ENCODE assay signal across 8 mouse cellular contexts in genomic region chr3:144719088-144719900, GRCm38 (mm10). TPM values are rescaled to one million over a fixed set of nuclear protein-coding genes. Genes with fewer than 3 reads are reported as not detected.
DNase-seq lines count a peak whose midpoint lies in the region; ATAC-seq lines count a peak whose summit lies in the region.

No protein-coding gene starts in this region.

- no peaks in the 10 kb centered on the region for H3K9me3 ChIP-seq in forebrain, embryonic 10.5 days
- no peaks in the 10 kb centered on the region for H3K9me3 ChIP-seq in heart, embryonic 16.5 days (replicated peaks; ENCODE audit: control insufficient read depth, low read length)
- no peaks in the 10 kb centered on the region for H3K9me3 ChIP-seq in liver, embryonic 13.5 days (replicated peaks)

- peak overlapping the region; percentile 73 for H3K4me2 ChIP-seq in heart, embryonic 16.5 days (ENCODE audit: low read depth, low read length)
- H3K4me2 ChIP-seq in liver, embryonic 13.5 days, result peak overlapping the region; percentile 88

- peaks cover 15% of the 10 kb centered on the region; the same call in 1 of the 2 replicates for H3K4me1 ChIP-seq in brown adipose tissue, adult 24 weeks (ENCODE audit: control insufficient read depth, insufficient read depth, insufficient read length, low read length)
- peaks cover 34% of the 10 kb centered on the region for H3K4me1 ChIP-seq in forebrain, embryonic 10.5 days
- peaks cover 36% of the 10 kb centered on the region for H3K4me1 ChIP-seq in heart, embryonic 16.5 days (ENCODE audit: control insufficient read depth, insufficient read depth, low read length)
- peaks cover 57% of the 10 kb centered on the region for H3K4me1 ChIP-seq in liver, embryonic 13.5 days (replicated peaks)

- H3K36me3 ChIP-seq in forebrain, embryonic 10.5 days (replicated peaks), result no peaks in the 10 kb centered on the region
- no peaks in the 10 kb centered on the region for H3K36me3 ChIP-seq in heart, embryonic 16.5 days (ENCODE audit: control insufficient read depth, insufficient read depth)
- H3K36me3 ChIP-seq in liver, embryonic 13.5 days, result no peaks in the 10 kb centered on the region
- H3K36me3 ChIP-seq in splenic B cell, adult 2 months (ENCODE audit: control insufficient read depth, insufficient read depth, low read length, poor library complexity, severe bottlenecking), result no peaks in the 10 kb centered on the region

- WGBS in forebrain, embryonic 10.5 days, result under 1% methylated on average over 55 of the region's 56 CpGs
- under 1% methylated on average over 47 of the region's 56 CpGs for WGBS in heart, embryonic 16.5 days
- WGBS in liver, embryonic 13.5 days (ENCODE audit: insufficient replicate concordance), result under 1% methylated on average over 55 of the region's 56 CpGs

- peak; percentile 63 for DNase-seq in forebrain, embryonic 10.5 days (ENCODE audit: extremely low spot score, low spot score)
- peak; percentile 57 to 82 for DNase-seq in kidney, postnatal 25 days
- DNase-seq in liver, embryonic 13.5 days, result peak; percentile 71
- DNase-seq in naive thymus-derived CD4-positive, alpha-beta T cell, adult 2 months (ENCODE audit: low read depth), result peak; percentile 77
- peak; percentile 80 for DNase-seq in splenic B cell, adult 2 months (ENCODE audit: low read depth, low spot score)

- H3K9ac ChIP-seq in heart, embryonic 16.5 days (ENCODE audit: low read length), result peak overlapping the region; percentile 94
- H3K9ac ChIP-seq in liver, embryonic 13.5 days, result peak overlapping the region; percentile 97

- peak; percentile 30 for ATAC-seq in CD4-positive, CD25-positive, alpha-beta regulatory T cell, adult 4 months
- ATAC-seq in heart, embryonic 16.5 days (replicated peaks; ENCODE audit: extremely low read depth, insufficient read depth, low FRiP score), result peak; percentile 49
- peak; percentile 72 for ATAC-seq in liver, embryonic 13.5 days (ENCODE audit: low read depth)

- peak overlapping the region; percentile 99 for H3K27ac ChIP-seq in brown adipose tissue, adult 24 weeks (replicated peaks; ENCODE audit: low read depth, low read length)
- H3K27ac ChIP-seq in forebrain, embryonic 10.5 days, result peak overlapping the region; percentile 96
- peak overlapping the region; percentile 99 for H3K27ac ChIP-seq in heart, embryonic 16.5 days (ENCODE audit: low read length)
- H3K27ac ChIP-seq in liver, embryonic 13.5 days, result peak overlapping the region; percentile 100

- peak overlapping the region; percentile 82 for H3K4me3 ChIP-seq in brown adipose tissue, adult 24 weeks (ENCODE audit: insufficient read depth, low read depth, low read length)
- H3K4me3 ChIP-seq in forebrain, embryonic 10.5 days, result peak overlapping the region; percentile 83
- H3K4me3 ChIP-seq in heart, embryonic 16.5 days (ENCODE audit: low read length), result peak overlapping the region; percentile 93
- H3K4me3 ChIP-seq in liver, embryonic 13.5 days (replicated peaks), result peak overlapping the region; percentile 98

- no peaks in the 10 kb centered on the region for H3K27me3 ChIP-seq in forebrain, embryonic 10.5 days (ENCODE audit: poor library complexity, severe bottlenecking)
- H3K27me3 ChIP-seq in heart, embryonic 16.5 days (ENCODE audit: control insufficient read depth, insufficient read depth, low read length), result no peaks in the 10 kb centered on the region
- H3K27me3 ChIP-seq in liver, embryonic 13.5 days, result no peaks in the 10 kb centered on the region
- no peaks in the 10 kb centered on the region for H3K27me3 ChIP-seq in splenic B cell, adult 2 months (ENCODE audit: control insufficient read depth, insufficient read depth, low read length, poor library complexity, severe bottlenecking)

RNA-seq across cellular contexts. Expression of gene Sh3glb1, which starts 0.8 kb away (rescaled TPM):
- 10 to 100 TPM; 43.3 to 59.8 TPM for polyA plus RNA-seq in CD4-positive, CD25-positive, alpha-beta regulatory T cell, adult 4 months (2017; shearing (Covaris generic))
- 539 and 866 TPM in 2 replicates for polyA plus RNA-seq in brown adipose tissue, adult 24 weeks (2012; ENCODE audit: insufficient read depth, insufficient read length, missing spikeins)
- 57.5 and 58.6 TPM in 2 replicates for polyA plus RNA-seq in forebrain, embryonic 10.5 days (2016; fragmentation: Nextera tagmentation; extraction: Ambion mirVana)
- polyA plus RNA-seq in heart, embryonic 16.5 days (2015; fragmentation: Nextera tagmentation; extraction: Ambion mirVana), result 144 and 148 TPM in 2 replicates
- polyA plus RNA-seq in liver, embryonic 13.5 days (2015; fragmentation: Nextera tagmentation; extraction: Ambion mirVana), result 88.0 and 103 TPM in 2 replicates

RNA-seq across cellular contexts. Expression of gene Clca3a1, which starts 41.5 kb away (rescaled TPM):
- polyA plus RNA-seq in CD4-positive, CD25-positive, alpha-beta regulatory T cell, adult 4 months (2017; shearing (Covaris generic)), result under 1 TPM in 1 of 2 experiments, not detected in 1; 0.09 TPM
- not detected in 2 replicates for polyA plus RNA-seq in brown adipose tissue, adult 24 weeks (2012; ENCODE audit: insufficient read depth, insufficient read length, missing spikeins)
- not detected in 2 replicates for polyA plus RNA-seq in forebrain, embryonic 10.5 days (2016; fragmentation: Nextera tagmentation; extraction: Ambion mirVana)
- polyA plus RNA-seq in heart, embryonic 16.5 days (2015; fragmentation: Nextera tagmentation; extraction: Ambion mirVana), result 16.6 and 18.0 TPM in 2 replicates
- polyA plus RNA-seq in liver, embryonic 13.5 days (2015; fragmentation: Nextera tagmentation; extraction: Ambion mirVana), result 2.6 and 3.4 TPM in 2 replicates

Comparison
In these comparisons a context has a peak if more than half of its experiments do, and no peak if none do; other contexts are left out.
1. Peak in every context shown above with its lines: DNase-seq, ATAC-seq, H3K4me3 ChIP-seq and H3K27ac ChIP-seq.